Mouse (Mus musculus) brain, adult 2 months (tissue): ENCODE measurements around the gene Sirpa.

Experiments
- DNase-seq: peaks from one replicate; pipeline ENCODE4 v3.0.0; 2011; ENCODE audit warnings: low read depth, low spot score

Gene Sirpa

DNA sequence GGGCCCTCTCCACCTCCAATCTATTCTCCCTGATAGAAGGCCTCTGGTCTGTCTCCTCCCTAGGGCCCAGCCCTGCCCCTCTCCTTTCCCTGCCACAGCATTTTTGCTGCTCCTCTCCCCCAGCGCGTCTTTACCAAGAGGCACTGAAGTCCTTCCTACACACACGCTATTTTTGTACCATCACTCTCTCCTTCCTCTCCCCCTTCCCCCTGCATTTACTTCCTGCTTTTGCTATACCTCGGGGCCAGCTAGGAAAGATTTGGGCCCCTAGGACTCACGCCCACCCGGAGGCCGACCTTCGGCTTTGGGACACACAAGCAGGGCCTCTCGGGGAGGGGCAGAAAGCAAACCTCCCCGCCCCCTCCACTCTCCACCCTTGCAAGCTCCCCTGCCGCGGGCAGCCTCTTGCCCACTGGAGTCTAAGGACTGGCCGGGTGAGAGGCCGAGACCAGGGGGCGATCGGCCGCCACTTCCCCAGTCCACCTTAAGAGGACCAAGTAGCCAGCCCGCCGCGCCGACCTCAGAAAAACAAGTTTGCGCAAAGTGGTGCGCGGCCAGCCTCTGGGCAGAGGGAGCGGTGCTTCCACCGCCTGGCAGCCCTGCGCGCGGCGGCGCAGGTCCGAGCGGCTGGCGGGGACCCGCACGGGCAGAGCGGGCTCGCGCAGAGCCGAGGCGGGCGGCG lies at the start of gene Sirpa:
TSS of gene Sirpa (plus strand) at position 377 of the 682 bp plus-strand sequence.
- peak; percentile 92 for DNase-seq

DNA sequence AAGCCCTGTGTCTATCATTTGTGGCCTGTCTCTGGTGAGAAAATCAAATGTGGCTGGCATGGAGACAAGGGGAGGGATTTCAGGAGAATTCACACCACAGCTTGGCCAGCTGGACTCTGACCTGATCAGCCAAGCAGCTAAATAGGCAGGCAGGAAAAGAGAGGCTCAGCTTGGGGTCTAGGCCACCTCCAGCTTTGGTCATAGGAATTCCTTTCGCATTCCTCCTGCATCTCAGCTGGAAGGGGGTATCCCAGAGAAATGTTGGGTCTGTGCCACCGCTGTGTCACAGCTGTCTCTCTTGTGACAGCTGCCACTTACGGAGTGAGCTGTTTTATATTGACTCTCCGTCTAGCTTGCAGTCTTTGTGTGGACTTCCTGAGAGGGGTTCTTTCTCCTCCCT lies 48.2 kb upstream of the Sirpa start:
- peak; percentile 98 for DNase-seq

DNA sequence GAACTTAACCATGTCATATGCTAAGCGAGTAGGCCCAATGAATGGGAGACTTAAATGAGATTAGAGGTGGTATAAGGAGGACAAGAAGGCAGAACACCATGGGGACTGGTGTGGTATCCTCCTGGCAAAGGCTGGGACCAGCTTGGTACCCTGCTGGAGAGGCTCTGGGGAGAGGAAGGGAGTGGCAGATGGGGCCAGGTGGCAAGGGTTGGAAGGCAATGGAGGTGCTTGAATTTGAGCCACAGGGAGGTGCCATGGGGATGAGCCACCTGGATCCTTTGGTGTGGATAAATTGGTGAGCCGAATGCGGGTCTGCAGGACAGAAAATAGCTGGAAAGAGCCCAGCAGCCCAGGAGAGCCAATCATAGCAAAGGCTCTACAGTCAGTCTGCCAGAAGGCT lies 47.7 kb upstream of the Sirpa start:
- peak; percentile 99 for DNase-seq

DNA sequence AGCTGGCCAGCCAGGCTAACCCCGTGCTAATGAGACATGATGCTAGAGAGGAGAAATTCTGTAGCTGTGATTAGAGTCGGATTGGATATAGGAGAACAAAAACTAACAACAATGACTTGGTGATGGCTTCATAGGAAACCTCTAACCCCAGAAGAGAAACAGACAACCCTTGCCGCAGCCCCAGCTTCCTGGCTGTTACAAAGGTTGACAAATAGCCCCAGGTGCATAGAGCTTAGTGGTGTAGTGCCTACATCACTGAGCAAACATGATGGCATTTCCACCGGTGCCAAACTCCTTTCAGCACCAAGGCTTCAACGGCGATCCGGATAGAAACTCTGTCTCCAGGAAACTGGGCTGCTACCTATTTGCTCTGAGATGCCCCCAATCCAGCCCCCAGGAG lies 47.0 kb upstream of the Sirpa start:
- DNase-seq: no peak

DNA sequence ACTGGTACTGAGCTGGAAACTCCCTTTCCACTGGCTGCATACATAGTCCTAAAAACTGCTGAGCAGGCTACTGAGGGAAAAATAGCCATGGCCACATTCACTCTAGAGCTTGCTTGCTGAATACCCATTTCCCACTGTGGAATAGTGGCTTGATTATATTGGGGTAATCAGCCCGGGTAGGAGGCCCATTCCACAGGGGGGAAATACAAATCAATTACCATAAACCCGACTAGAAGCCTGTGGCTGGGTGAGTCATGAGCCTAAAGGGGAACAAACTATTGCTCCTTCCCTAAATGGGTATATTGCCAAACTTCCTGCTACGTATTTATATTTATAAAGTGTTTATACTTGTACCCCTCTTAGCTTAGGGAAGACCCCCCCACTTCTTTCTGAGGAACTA lies 45.9 kb upstream of the Sirpa start:
- DNase-seq: no peak

DNA sequence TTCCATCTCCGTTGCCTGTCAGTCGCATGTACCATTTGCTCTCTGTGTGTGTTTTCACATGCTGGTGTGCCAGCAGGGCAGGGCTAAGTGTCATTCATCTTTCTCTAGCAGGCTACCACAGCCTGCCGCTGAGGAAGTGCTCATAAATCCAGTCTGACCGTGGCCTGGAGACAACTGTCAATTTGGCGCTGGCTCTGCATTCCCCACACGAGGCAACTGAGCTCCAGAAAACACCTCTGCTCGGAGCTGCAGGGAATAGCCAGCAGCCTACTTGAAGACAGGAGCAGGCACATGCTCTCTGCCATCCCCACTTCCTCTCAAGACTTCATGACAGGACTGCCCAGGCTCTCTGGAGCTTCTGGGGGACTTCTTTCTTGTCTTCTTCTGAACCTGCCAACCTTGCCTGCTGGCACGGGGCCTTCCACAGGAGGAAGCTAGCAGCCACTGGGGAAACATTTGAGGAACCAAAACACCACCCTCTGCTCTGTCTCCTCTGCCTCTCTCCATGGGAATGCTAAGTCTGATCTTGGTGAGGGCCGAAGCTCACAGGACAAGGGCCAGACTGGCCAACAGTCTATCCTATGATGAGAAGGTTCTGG lies 43.0 kb upstream of the Sirpa start:
- DNase-seq: peak; percentile 74

DNA sequence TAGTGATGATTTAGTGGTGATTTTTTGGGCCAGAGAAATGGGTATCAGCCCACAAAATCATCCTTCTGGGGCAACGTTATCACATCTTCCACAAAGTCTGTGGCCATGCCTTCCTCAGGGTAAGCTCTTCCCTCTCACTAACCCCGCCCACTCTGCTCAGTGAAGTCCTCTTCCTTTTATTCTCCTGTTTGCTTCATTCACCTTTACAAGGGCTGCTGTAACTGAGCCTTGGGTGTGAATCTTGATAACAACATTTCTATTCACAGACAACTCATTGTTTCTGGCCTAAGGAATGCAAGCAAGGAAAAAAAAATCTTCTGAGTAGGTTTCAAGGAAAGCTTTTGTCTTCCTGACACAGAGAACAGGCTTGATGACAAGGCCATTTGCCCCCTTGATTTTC lies 41.9 kb upstream of the Sirpa start:
- DNase-seq: no peak

DNA sequence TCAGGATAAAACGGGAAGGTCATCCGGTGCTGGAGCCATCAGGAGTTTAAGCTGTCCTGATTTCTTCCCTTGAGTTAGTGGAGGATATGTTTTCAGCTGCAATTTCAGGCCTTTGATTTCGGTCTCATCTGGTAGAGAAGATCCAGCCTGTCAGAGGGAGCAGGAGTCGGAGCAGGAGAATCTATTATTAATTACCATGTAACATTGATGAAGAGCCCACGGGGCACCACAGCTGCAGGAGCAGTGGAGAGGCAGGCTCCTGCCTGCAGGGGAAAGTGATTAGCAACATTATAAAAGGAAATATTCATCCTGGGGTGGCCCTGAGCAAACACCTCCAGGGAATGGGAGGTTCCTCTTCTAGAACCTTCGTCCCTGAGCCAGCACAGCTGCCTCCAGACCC lies 36.6 kb upstream of the Sirpa start:
- DNase-seq: no peak

DNA sequence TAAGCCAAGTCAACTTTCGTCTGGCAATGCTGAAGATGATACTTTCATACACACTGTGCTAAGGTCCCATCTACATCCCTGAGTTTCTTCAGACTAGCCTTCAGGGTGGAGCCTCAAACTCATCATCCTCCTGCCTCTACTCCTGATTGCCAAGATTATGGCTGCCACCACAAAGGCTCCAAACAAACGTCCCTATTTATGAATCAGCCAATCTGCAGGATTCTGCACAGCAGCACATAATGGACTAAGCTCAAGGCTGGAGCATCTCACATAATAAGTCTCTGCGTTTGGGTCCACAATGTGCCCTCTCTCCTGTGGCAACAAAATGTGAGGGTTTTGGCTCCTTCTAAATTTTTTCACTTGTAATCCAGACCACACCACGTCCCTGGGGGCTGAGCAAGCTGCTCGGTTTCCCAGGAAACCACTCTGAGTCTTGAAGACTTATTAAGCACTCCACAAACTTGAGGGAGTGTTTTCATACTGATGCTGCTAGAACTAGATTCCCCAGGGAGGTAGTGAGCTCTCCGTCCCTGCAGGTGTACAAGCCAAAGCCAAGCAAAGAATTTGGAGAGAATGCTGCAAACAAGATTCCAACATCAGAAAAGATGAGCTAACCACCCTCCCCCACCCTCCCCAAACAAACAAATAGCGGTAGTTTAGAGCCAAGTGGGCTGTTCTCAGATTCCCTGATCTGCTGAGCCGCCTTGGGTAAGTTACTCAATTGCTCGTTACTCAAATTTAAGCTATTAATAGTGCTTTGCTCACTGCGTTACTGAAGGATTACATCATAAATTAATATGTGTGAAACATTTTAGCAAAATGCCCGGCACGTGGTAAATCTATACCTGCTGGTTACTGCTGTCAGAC lies 34.4 kb upstream of the Sirpa start:
- DNase-seq: peak; percentile 60

DNA sequence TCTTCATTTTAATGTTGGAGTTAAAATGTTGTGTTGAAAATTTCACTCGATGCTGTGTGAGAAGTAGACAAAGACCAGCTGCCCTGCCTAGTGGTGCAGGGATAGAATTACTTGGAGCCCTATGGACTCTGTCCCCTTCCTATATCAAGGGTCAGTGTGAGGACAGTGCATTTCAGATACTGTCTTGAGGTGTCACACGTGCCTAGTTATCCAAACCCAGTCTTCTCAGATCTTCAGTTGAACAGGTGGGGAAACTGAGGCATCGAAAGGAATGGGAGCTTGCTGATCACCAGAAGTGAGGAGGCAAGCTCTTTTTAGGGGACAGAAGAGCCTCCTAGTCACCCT lies 33.8 kb upstream of the Sirpa start:
- no peak for DNase-seq

DNA sequence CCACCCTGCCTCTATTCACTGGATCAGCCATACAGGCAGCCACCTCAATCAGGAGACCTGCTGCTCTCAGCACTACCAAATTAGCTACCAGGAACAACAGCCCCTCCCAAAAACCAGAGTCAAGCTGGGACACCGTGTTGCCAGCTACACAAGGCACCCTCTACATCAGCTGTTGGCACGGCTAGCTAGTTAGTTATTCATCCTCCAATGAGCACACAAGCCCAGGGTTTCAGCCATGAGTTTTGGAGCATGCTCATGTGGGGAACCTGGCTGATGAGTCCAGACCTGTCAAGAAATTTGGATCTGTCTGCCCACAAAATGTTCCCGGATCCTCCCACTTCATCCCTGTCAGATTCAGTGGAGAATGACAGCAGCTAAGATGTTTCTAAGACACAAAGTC lies 30.8 kb upstream of the Sirpa start:
- DNase-seq: peak; percentile 81

DNA sequence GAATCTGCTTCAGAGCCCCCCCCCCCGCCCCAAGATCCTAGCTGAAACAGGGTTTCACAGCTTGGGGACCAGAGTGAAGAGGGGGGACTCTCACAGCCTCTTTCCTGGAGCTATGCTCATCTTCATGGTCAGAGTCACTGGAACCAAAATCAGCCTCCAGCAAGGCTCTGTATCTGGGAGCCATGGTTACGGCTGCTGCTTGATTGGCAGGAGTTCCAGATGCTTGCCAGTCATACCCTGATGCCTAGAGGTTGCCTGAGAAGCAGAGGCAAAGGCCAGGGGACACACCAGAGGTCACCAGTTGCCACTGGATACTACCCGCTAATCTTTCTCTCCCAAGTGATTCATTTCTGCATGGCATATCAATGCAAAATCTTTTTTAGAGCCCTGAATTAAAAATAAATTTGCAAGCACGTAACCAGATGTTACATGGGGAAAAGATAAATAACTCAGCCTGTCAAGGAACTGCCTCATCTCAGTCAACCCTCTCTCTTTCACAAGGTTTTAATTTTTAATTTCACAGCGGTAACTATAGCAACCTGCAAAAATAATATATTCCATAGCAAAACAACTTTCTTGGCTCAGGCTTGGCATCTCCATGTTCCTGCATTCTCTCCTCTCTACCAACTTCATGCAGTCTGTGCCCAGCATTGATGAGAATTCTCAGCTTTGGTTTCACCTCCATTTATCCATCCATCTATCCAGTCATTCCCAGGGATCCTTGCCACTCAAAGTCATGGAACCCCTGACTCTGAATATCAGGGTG lies 28.5 kb upstream of the Sirpa start:
- peak; percentile 74 for DNase-seq

DNA sequence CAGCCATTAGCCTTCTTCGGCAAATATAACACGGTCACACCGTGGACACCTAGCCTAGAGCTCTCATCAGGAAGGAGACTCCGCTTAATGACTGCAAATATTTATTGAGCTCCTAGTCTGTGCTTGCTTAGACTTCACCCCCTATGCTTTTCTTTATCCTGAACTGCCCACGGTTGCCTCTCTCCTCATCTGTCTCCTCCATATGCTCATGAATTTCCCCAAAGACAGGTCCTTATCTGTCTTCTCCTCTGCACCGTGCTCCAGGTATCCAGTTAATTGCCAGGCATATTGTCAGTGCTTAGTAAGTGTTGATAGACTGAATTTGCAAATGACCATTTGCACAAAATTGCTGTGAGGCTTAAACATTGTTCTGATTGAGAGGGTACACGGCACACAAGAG lies 23.5 kb upstream of the Sirpa start:
- peak; percentile 66 for DNase-seq

DNA sequence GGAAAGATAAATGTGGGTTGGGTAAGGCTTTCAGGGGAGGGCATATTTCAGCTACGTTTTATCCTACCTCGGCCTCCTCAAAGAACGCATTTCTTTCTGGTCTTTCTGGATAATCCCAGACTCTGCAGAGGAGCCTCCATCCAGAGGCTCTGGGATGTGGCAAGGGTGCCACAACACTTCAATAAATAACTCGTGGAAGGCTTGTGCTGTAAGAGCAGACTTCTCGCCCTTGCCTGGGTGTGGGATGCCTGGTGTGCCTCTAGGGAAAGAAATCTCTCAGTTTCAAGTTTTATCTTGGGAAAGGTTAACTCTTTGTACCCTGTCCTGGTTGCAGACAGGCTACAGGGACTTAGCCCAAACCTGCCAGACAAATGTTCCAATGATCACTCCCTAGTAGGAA lies 23.1 kb upstream of the Sirpa start:
- DNase-seq: peak; percentile 59

DNA sequence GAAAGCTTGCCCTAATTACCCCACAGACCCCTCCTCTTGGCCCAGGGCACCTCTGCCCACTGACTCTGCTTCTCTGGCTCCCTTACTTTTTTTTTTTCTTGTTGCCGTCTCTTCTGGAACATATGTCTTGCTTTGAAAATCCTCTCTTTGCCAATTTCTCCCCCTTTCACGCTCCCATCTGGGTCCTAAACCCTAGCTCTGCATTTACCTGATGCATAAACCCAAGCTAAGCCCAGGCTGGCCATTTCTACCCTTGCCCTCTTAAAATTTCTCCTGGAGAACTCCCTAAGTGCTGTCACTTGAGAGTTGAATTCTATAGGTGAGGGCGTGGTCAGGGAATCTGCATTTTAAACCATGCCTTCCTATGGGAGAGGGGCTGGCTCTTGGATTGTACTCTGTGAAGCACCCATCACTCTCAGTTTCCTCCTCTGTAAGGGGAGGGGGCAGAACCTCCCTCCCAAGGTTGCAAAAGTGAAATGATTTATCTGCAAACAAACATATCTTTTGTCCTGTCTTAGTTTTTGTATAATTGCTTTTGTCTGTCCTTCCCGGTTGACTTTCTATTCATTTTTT lies 18.8 kb upstream of the Sirpa start:
- peak; percentile 62 for DNase-seq

DNA sequence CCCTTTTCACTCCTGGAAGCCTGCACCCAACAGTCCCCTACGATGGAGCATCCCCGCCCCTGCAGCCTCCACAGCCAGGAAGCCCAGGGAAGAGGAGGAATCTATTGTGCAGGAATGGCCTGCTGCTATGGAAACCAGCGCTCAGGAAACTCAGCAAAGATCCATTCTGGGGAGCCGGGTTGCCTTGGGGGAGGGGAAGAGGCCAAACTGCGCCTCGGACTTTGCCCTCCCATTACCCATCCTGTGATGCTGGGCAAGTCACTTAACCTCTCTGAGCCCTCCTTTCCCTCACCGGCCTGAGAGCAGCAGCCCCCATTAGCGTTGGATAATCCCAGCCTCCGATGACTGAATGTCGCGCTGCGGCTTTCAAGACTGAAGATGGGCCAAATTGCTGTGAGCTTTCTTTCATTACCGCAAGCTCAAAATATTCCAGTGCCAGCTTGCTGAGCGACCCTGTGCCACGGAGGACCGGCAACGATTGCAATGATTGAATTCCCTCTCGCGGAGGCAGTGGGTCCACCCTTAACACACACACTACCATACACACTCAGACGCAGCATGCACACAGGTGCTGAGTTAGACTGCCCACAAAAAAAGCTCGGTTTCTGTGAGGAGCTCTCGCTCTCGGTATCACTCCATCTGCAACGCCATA lies 18.1 kb upstream of the Sirpa start:
- DNase-seq: peak; percentile 89

DNA sequence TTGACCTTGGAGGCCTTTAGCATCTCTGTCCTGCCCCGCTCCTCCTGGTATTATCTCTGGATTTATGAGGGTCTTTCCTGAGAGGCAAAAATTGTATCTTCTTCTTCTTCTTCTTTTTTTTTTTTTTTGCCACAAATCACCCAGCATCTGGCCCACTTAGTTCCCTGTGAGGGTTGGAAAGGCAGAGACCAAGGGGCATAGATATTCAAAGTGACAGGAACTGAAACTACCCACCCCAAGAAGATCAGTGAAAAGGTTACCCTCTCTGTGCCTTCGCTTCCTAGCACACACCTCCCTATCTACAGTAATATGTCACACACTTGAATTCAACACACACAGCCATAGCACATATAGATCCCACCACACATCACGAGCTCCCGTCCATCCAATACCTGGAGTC lies 17.5 kb upstream of the Sirpa start:
- DNase-seq: no peak

DNA sequence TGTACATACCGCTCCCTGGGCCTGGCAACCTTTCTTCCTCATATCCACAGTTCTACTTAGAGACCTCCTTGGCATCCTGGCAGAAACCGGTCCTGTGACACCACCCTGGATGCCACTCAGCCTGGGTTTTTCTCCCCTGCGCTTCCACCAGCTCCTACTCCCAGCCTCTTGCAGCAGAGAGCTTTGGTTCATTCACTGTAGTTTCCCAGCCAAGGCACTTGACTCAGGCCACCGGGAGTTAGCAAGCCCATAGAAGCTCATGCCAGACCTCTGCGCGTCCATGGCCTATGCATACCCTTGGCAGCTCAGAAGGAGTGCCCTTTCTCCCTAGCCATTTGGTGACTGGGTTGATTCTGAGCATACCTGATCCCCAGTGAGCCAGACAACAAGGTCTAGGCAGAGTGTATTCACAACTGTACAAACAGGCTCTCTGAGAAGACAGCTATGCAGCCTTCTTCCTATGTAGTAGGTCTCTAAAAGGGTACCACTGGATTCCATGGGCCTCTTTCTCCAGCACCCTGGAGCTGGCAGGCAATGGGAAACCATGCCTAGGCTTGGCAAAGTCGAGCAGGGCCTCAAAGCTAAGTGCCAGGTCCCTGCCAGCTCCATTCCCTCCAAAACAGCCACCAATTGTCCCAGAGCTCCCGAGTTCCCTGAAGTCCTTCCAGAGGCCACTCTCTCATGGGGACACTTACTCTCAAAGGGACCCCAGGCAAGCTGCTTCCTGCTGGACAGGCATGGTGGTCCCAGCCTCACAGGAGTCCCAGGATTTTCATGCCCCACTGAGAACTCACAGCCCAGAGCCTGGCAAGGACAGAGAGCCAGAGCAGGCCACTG lies 15.8 kb upstream of the Sirpa start:
- peak; percentile 34 for DNase-seq

DNA sequence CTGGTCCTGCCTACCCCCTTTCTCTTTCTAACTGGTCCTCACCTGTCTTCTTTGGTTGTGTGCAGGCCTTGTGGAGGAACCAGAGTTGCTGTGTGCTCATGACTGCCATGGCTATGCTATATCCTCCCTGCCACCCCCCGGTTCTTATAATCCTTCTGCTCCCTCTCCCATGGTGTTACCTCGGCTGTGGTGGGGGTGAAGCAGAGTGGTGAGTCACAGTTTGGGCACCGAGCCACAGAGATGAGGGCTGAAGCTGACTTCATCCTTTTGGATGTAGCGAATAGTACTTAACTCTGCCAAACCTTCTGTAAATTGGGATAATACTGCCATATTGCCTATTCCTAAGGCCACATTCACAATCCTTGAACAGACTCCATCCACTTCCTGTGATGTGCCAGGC lies 12.0 kb upstream of the Sirpa start:
- peak; percentile 95 for DNase-seq

DNA sequence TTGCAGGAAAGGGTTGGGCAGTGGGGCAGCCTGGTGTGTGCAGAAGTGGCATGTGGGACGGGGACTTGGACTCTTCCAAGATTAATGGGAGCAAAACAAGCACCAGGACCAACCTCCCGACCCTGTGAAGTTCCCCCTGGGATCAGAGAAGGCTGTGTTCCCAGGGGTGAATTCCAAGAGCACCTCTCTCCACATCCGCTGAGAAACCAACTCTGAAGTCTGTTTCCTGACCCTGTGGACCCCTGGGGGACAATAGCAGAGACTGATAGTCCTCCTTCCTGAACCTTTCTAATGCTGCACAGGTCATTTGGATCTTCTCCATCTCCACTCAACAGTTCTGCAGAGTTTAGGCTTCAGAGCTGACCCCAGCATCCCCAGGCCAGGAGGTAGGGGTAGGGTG lies 10.8 kb upstream of the Sirpa start:
- DNase-seq: no peak
